Mouse (Mus musculus) heart, adult 11 months (tissue): ENCODE measurements around the gene 1700001C19Rik.

Experiments used
- DNase-seq: peaks from one replicate; pipeline ENCODE4 v3.0.0; 2022

1700001C19Rik gene

DNA sequence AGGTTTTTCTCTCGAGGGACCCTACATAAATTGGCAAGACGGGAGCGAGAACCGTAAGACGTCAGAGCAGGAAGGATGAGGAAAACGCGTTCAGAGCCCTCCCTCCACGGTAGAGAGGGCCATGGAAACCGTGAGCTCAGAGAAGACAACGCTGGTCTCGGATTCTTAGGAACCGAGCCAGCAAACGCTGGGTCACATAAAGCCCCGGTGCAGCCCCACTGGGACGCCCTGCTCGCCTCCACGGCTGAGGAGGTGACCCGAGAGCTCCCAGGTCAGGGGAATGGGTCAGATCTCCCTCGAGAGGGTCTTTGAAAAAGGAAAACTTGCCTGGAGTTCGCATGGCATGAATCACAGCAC is 68.1 kb downstream of the 1700001C19Rik start:
- peak; percentile 92 for DNase-seq

DNA sequence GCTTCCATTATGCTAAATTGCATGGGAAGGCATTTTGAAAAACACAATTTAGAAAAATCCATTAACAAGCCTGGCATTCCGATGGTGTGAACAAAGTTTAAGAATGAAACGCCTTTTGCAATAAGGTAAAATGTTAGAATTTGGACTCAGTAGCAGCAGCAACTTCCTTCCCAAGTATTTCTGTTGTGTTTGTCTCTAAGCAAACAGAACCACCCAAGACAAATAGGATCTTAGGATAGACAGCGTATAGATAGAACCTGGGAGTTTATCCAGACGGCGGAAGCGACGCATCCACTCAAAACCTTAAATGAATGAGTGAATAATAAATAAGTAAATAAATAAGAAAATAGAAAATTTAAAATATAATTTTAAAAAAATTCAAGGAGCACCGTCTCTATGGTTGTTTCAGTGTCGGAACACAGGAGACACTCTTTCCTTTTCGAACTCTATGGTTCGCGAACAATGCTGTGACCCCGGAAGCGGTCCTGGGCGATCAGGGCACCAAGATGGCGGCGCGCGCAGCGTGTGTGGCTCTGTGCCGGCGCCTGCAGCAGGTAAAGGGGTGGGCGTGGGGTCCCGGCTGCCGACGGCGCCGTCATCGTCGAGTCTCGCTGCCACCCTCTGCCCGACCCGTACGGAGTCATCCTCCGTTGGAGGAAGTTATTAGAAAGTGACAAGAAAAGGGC is 68.6 kb downstream of the 1700001C19Rik start, which contains the start of gene Mrps10:
Gene Mrps10, plus strand, starts transcription at position 487 of the 686 bp plus-strand sequence.
- DNase-seq, result peak; percentile 98
